11 mouse cellular contexts compared by ENCODE assay signal in the genomic region with DNA sequence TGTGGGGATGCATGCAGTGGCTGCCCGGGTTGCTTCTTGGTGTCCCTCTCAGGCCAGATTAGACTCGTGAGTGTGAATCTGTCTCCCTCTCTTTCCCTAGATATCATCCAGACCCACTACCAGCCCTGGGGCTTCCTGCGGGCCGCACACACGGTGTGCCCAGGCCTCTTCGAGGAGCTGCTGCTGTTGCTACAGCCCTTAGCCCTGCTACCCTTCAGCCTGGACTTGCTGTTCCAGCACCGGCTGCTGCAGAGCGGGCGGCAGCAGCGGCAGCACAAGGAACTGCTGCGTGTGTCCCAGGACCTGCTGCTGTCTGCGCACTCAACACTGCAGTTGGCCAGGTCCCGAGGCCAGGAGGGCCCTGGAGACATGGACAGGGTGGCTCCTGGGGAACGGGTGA. TPM values are rescaled to one million over a fixed set of nuclear protein-coding genes. Genes with fewer than 3 reads are reported as not detected.
DNase-seq lines count a peak whose midpoint lies in the region; ATAC-seq and TF ChIP-seq lines count a peak whose summit lies in the region.
"Had no signal": no experiment of that assay in that cellular context is flagged by ENCODE, and none has a peak within 500 bp of the region (broad histone marks: within the 10 kb centered on the region; RNA-seq: fewer than 3 reads in every experiment).

No protein-coding gene starts in this region.

- peak; percentile 27 for DNase-seq in hindbrain, embryonic 11.5 days (ENCODE audit: low spot score)
- no peak for DNase-seq in hindbrain, postnatal 0 days (ENCODE audit: low spot score)
- DNase-seq in limb, embryonic 14.5 days (ENCODE audit: low spot score): no peak
- DNase-seq in urinary bladder, postnatal 4 days (ENCODE audit: low spot score in 2 of 2): no peak
- no peak for DNase-seq in right cerebral cortex, postnatal 36 days (ENCODE audit: low spot score in 2 of 2)
- DNase-seq: cerebellum, adult 11 months had no signal

- TF ChIP-seq POLR2A in ES-Bruce4 (IDR thresholded peaks at IDR 0.05; ENCODE audit: insufficient read depth, low read length): no peak
- no peak for TF ChIP-seq POLR2A in limb, embryonic 14.5 days (IDR thresholded peaks at IDR 0.05; ENCODE audit: borderline replicate concordance, extremely low read depth, insufficient read depth, insufficient read length)

- H3K36me3 ChIP-seq in hindbrain, embryonic 11.5 days (ENCODE audit: control insufficient read depth, insufficient read depth, low read length): peaks cover 10% of the 10 kb centered on the region; the same call in 1 of the 2 replicates
- peaks cover 59% of the 10 kb centered on the region for H3K36me3 ChIP-seq in hindbrain, postnatal 0 days (ENCODE audit: insufficient read depth, low read length)
- 0 out of 2 replicates have a peak, but pooled peaks cover 3% of the 10 kb centered on the region for H3K36me3 ChIP-seq in ES-Bruce4 (ENCODE audit: control insufficient read depth, insufficient read depth, low read length, poor library complexity, severe bottlenecking)
- peaks cover 55% of the 10 kb centered on the region for H3K36me3 ChIP-seq in embryonic facial prominence, embryonic 12.5 days
- H3K36me3 ChIP-seq in limb, embryonic 14.5 days (ENCODE audit: control insufficient read depth, insufficient read depth, low read length): peaks cover 55% of the 10 kb centered on the region

- no peak overlapping the region for H3K4me2 ChIP-seq in hindbrain, embryonic 11.5 days (replicated peaks; ENCODE audit: low read depth, low read length)
- no peak overlapping the region for H3K4me2 ChIP-seq in hindbrain, postnatal 0 days (ENCODE audit: low read depth, low read length)
- H3K4me2 ChIP-seq in embryonic facial prominence, embryonic 12.5 days (replicated peaks): peak overlapping the region; percentile 30; the same call in 1 of the 2 replicates
- H3K4me2 ChIP-seq in limb, embryonic 14.5 days (replicated peaks; ENCODE audit: low read depth, low read length, severe bottlenecking): peak overlapping the region; percentile 29; the same call in 1 of the 2 replicates

- no peak overlapping the region for H3K27ac ChIP-seq in hindbrain, embryonic 11.5 days (ENCODE audit: low read depth, low read length)
- no peak overlapping the region for H3K27ac ChIP-seq in hindbrain, postnatal 0 days
- no peak overlapping the region for H3K27ac ChIP-seq in ES-Bruce4 (ENCODE audit: insufficient read depth, low read length)
- H3K27ac ChIP-seq in embryonic facial prominence, embryonic 12.5 days: no peak overlapping the region
- H3K27ac ChIP-seq in limb, embryonic 14.5 days (replicated peaks; ENCODE audit: low read depth, low read length): no peak overlapping the region

- TF ChIP-seq CTCF in hindbrain, postnatal 0 days (IDR thresholded peaks at IDR 0.05; ENCODE audit: low read depth): no peak
- TF ChIP-seq CTCF in ES-Bruce4 (IDR thresholded peaks at IDR 0.05; ENCODE audit: low read depth, low read length): no peak

- no peak overlapping the region for H3K4me3 ChIP-seq in hindbrain, embryonic 11.5 days (ENCODE audit: low read depth, low read length)
- no peak overlapping the region for H3K4me3 ChIP-seq in hindbrain, postnatal 0 days (ENCODE audit: low read length)
- peak overlapping the region; percentile 18; the same call in 1 of the 2 replicates for H3K4me3 ChIP-seq in ES-Bruce4 (ENCODE audit: low read depth, low read length)
- H3K4me3 ChIP-seq in embryonic facial prominence, embryonic 12.5 days: peak overlapping the region; percentile 3; the same call in 1 of the 2 replicates
- no peak overlapping the region for H3K4me3 ChIP-seq in limb, embryonic 14.5 days (replicated peaks; ENCODE audit: low read length)

- H3K27me3 ChIP-seq in hindbrain, embryonic 11.5 days (ENCODE audit: control insufficient read depth, insufficient read depth, low read length): peaks cover 47% of the 10 kb centered on the region
- no peaks in the 10 kb centered on the region for H3K27me3 ChIP-seq in hindbrain, postnatal 0 days (ENCODE audit: insufficient read depth, low read length)
- H3K27me3 ChIP-seq in ES-Bruce4 (ENCODE audit: control insufficient read depth, insufficient read depth, low read length, poor library complexity, severe bottlenecking): no peaks in the 10 kb centered on the region
- H3K27me3 ChIP-seq in embryonic facial prominence, embryonic 12.5 days: peaks cover 66% of the 10 kb centered on the region
- peaks cover 37% of the 10 kb centered on the region for H3K27me3 ChIP-seq in limb, embryonic 14.5 days (ENCODE audit: control insufficient read depth, insufficient read depth, low read length)

- TF ChIP-seq EP300 in ES-Bruce4 (IDR thresholded peaks at IDR 0.05; ENCODE audit: insufficient read depth, low read depth, low read length): no peak

- 21% methylated on average over 14 of the region's 14 CpGs for WGBS in hindbrain, embryonic 11.5 days
- WGBS in hindbrain, postnatal 0 days: 37% methylated on average over 14 of the region's 14 CpGs
- 25% methylated on average over 14 of the region's 14 CpGs for WGBS in embryonic facial prominence, embryonic 12.5 days
- WGBS in limb, embryonic 14.5 days: 32% methylated on average over 10 of the region's 14 CpGs

- H3K4me1 ChIP-seq in hindbrain, embryonic 11.5 days (replicated peaks; ENCODE audit: control insufficient read depth, insufficient read depth, low read length): peaks cover 9% of the 10 kb centered on the region; the same call in 1 of the 2 replicates
- no peaks in the 10 kb centered on the region for H3K4me1 ChIP-seq in hindbrain, postnatal 0 days (ENCODE audit: insufficient read depth, low read length)
- no peaks in the 10 kb centered on the region for H3K4me1 ChIP-seq in ES-Bruce4 (ENCODE audit: control insufficient read depth, insufficient read depth, low read length)
- H3K4me1 ChIP-seq in embryonic facial prominence, embryonic 12.5 days: peaks cover 26% of the 10 kb centered on the region
- H3K4me1 ChIP-seq in limb, embryonic 14.5 days (ENCODE audit: control insufficient read depth, insufficient read depth, low read length): peaks cover 12% of the 10 kb centered on the region; the same call in 1 of the 2 replicates

- peak overlapping the region; percentile 8; the same call in 1 of the 2 replicates for H3K9ac ChIP-seq in hindbrain, embryonic 11.5 days (ENCODE audit: low read depth, low read length)
- no peak overlapping the region for H3K9ac ChIP-seq in hindbrain, postnatal 0 days (replicated peaks; ENCODE audit: low read length)
- no peak overlapping the region for H3K9ac ChIP-seq in ES-Bruce4 (ENCODE audit: low read depth, poor library complexity, severe bottlenecking)
- H3K9ac ChIP-seq in embryonic facial prominence, embryonic 12.5 days: 0 out of 2 replicates have a peak overlapping the region, but pooled peaks have one; percentile 29
- H3K9ac ChIP-seq in limb, embryonic 14.5 days (ENCODE audit: low read depth, low read length, severe bottlenecking): 0 out of 2 replicates have a peak overlapping the region, but pooled peaks have one; percentile 12

- H3K9me3 ChIP-seq in hindbrain, embryonic 11.5 days (ENCODE audit: control insufficient read depth, low read length): no peaks in the 10 kb centered on the region
- no peaks in the 10 kb centered on the region for H3K9me3 ChIP-seq in hindbrain, postnatal 0 days (ENCODE audit: low read length)
- H3K9me3 ChIP-seq in ES-Bruce4 (replicated peaks; ENCODE audit: control insufficient read depth, insufficient read depth, low read length, poor library complexity, severe bottlenecking): no peaks in the 10 kb centered on the region
- H3K9me3 ChIP-seq in embryonic facial prominence, embryonic 12.5 days: no peaks in the 10 kb centered on the region
- no peaks in the 10 kb centered on the region for H3K9me3 ChIP-seq in limb, embryonic 14.5 days (ENCODE audit: control insufficient read depth, low read length)

- ATAC-seq in hindbrain, embryonic 11.5 days (ENCODE audit: low FRiP score): no peak
- ATAC-seq in hindbrain, postnatal 0 days: no peak
- no peak for ATAC-seq in embryonic facial prominence, embryonic 12.5 days (ENCODE audit: insufficient number of reproducible peaks, insufficient read depth, low FRiP score, low TSS enrichment)
- ATAC-seq in limb, embryonic 14.5 days (ENCODE audit: low FRiP score, low read depth): no peak
- ATAC-seq in cerebellum, adult (ENCODE audit: insufficient number of reproducible peaks, low FRiP score, low TSS enrichment): no peak

RNA-seq across cellular contexts. Expression of a gene that starts 3.7 kb away (rescaled TPM):
- polyA plus RNA-seq in hindbrain, embryonic 11.5 days (2014; fragmentation: Nextera tagmentation; extraction: Ambion mirVana): 0.26 and 0.70 TPM in 2 replicates
- total RNA-seq in hindbrain, postnatal 0 days (2014; rRNA removed): 0.61 and 1.4 TPM in 2 replicates
- polyA plus RNA-seq in hindbrain, postnatal 0 days (2015; fragmentation: Nextera tagmentation; extraction: Ambion mirVana): 1.6 TPM in 2 replicates
- 2.1 and 2.4 TPM in 2 replicates for polyA plus RNA-seq in ES-Bruce4 (2011; ENCODE audit: insufficient read depth, insufficient read length, low read depth, missing spikeins)
- 0.27 TPM in 1 of 2 replicates, not detected in the other for polyA plus RNA-seq in embryonic facial prominence, embryonic 12.5 days (2016; fragmentation: Nextera tagmentation; extraction: Ambion mirVana)
- polyA plus RNA-seq in limb, embryonic 14.5 days (2012; rRNA removed): 0.20 and 0.29 TPM in 2 replicates
- polyA plus RNA-seq in limb, embryonic 14.5 days (2014; fragmentation: Nextera tagmentation; extraction: Ambion mirVana): 0.14 and 0.33 TPM in 2 replicates
- total RNA-seq: hematopoietic stem cell, adult 5-6 weeks had no signal

RNA-seq across cellular contexts. Expression of a gene that starts 16.5 kb away (rescaled TPM):
- 9.1 and 10.1 TPM in 2 replicates for polyA plus RNA-seq in hindbrain, embryonic 11.5 days (2014; fragmentation: Nextera tagmentation; extraction: Ambion mirVana)
- total RNA-seq in hindbrain, postnatal 0 days (2014; rRNA removed): 157 and 171 TPM in 2 replicates
- polyA plus RNA-seq in hindbrain, postnatal 0 days (2015; fragmentation: Nextera tagmentation; extraction: Ambion mirVana): 16.2 and 17.8 TPM in 2 replicates
- 12.6 and 14.9 TPM in 2 replicates for polyA plus RNA-seq in ES-Bruce4 (2011; ENCODE audit: insufficient read depth, insufficient read length, low read depth, missing spikeins)
- 15.4 and 16.5 TPM in 2 replicates for polyA plus RNA-seq in embryonic facial prominence, embryonic 12.5 days (2016; fragmentation: Nextera tagmentation; extraction: Ambion mirVana)
- polyA plus RNA-seq in limb, embryonic 14.5 days (2012; rRNA removed): 47.4 and 63.1 TPM in 2 replicates
- 15.8 and 17.6 TPM in 2 replicates for polyA plus RNA-seq in limb, embryonic 14.5 days (2014; fragmentation: Nextera tagmentation; extraction: Ambion mirVana)

RNA-seq across cellular contexts. Expression of a gene that starts 29.2 kb away (rescaled TPM):
- 3.0 and 3.7 TPM in 2 replicates for polyA plus RNA-seq in hindbrain, embryonic 11.5 days (2014; fragmentation: Nextera tagmentation; extraction: Ambion mirVana)
- total RNA-seq in hindbrain, postnatal 0 days (2014; rRNA removed): not detected in 2 replicates
- 4.4 and 4.7 TPM in 2 replicates for polyA plus RNA-seq in hindbrain, postnatal 0 days (2015; fragmentation: Nextera tagmentation; extraction: Ambion mirVana)
- polyA plus RNA-seq in ES-Bruce4 (2011; ENCODE audit: insufficient read depth, insufficient read length, low read depth, missing spikeins): not detected in 2 replicates
- polyA plus RNA-seq in embryonic facial prominence, embryonic 12.5 days (2016; fragmentation: Nextera tagmentation; extraction: Ambion mirVana): 3.5 and 3.7 TPM in 2 replicates
- polyA plus RNA-seq in limb, embryonic 14.5 days (2012; rRNA removed): 1.3 TPM in 2 replicates
- 4.4 and 7.5 TPM in 2 replicates for polyA plus RNA-seq in limb, embryonic 14.5 days (2014; fragmentation: Nextera tagmentation; extraction: Ambion mirVana)

RNA-seq across cellular contexts. Expression of a gene that starts 43.4 kb away (rescaled TPM):
- 15.8 and 19.1 TPM in 2 replicates for polyA plus RNA-seq in hindbrain, embryonic 11.5 days (2014; fragmentation: Nextera tagmentation; extraction: Ambion mirVana)
- 151 and 189 TPM in 2 replicates for total RNA-seq in hindbrain, postnatal 0 days (2014; rRNA removed)
- polyA plus RNA-seq in hindbrain, postnatal 0 days (2015; fragmentation: Nextera tagmentation; extraction: Ambion mirVana): 51.3 and 63.8 TPM in 2 replicates
- 24.9 and 27.0 TPM in 2 replicates for polyA plus RNA-seq in ES-Bruce4 (2011; ENCODE audit: insufficient read depth, insufficient read length, low read depth, missing spikeins)
- polyA plus RNA-seq in embryonic facial prominence, embryonic 12.5 days (2016; fragmentation: Nextera tagmentation; extraction: Ambion mirVana): 15.7 and 18.1 TPM in 2 replicates
- 16.2 and 25.4 TPM in 2 replicates for polyA plus RNA-seq in limb, embryonic 14.5 days (2012; rRNA removed)
- 8.0 and 9.6 TPM in 2 replicates for polyA plus RNA-seq in limb, embryonic 14.5 days (2014; fragmentation: Nextera tagmentation; extraction: Ambion mirVana)

RNA-seq across cellular contexts. Expression of a gene that starts 58.3 kb away (rescaled TPM):
- not detected in 2 replicates for polyA plus RNA-seq in hindbrain, embryonic 11.5 days (2014; fragmentation: Nextera tagmentation; extraction: Ambion mirVana)
- 0.90 TPM in 1 of 2 replicates, not detected in the other for total RNA-seq in hindbrain, postnatal 0 days (2014; rRNA removed)
- polyA plus RNA-seq in hindbrain, postnatal 0 days (2015; fragmentation: Nextera tagmentation; extraction: Ambion mirVana): not detected in 2 replicates
- not detected in 2 replicates for polyA plus RNA-seq in ES-Bruce4 (2011; ENCODE audit: insufficient read depth, insufficient read length, low read depth, missing spikeins)
- polyA plus RNA-seq in embryonic facial prominence, embryonic 12.5 days (2016; fragmentation: Nextera tagmentation; extraction: Ambion mirVana): not detected in 2 replicates
- polyA plus RNA-seq in limb, embryonic 14.5 days (2012; rRNA removed): not detected in 2 replicates
- not detected in 2 replicates for polyA plus RNA-seq in limb, embryonic 14.5 days (2014; fragmentation: Nextera tagmentation; extraction: Ambion mirVana)
- total RNA-seq: hematopoietic stem cell, adult 5-6 weeks; left cerebral cortex, adult 18-20 months had no signal

Comparison
In these comparisons a context has a peak if more than half of its experiments do, and no peak if none do; other contexts are left out.
1. H3K9ac ChIP-seq: peak in hindbrain, embryonic 11.5 days (single experiment), embryonic facial prominence, embryonic 12.5 days (single experiment) and limb, embryonic 14.5 days (single experiment); none in hindbrain, postnatal 0 days (single experiment) and ES-Bruce4 (single experiment).
2. H3K4me2 ChIP-seq: peak in embryonic facial prominence, embryonic 12.5 days (single experiment) and limb, embryonic 14.5 days (single experiment); none in hindbrain, embryonic 11.5 days (single experiment) and hindbrain, postnatal 0 days (single experiment).
3. H3K4me3 ChIP-seq: peak in ES-Bruce4 (single experiment) and embryonic facial prominence, embryonic 12.5 days (single experiment); none in hindbrain, embryonic 11.5 days (single experiment), hindbrain, postnatal 0 days (single experiment) and limb, embryonic 14.5 days (single experiment).